Mouse (Mus musculus): ENCODE results near the gene Irf5.
"Not testable (repeated sequence)": the region's sequence is repeated elsewhere in the genome, so short reads cannot be mapped to it uniquely, and the experiment has no call there.

Gene Irf5

GRCm38 (mm10) chr6:29527361-29528164 is 1.1 kb downstream of the Irf5 start:
- DNase-seq (ENCODE audit: low read depth) = peak; percentile 45

GRCm38 (mm10) chr6:29528165-29528505 is 1.7 kb downstream of the Irf5 start:
- no peak for DNase-seq (ENCODE audit: low read depth)

- peak; percentile 53 for DNase-seq (ENCODE audit: low read depth)
Observed at GRCm38 (mm10) chr6:29528561-29529443, 2.4 kb downstream of the Irf5 start.

- peak; percentile 19 for DNase-seq (ENCODE audit: low read depth)
Observed at GRCm38 (mm10) chr6:29529444-29529820, 3.0 kb downstream of the Irf5 start.

GRCm38 (mm10) chr6:29530050-29530449 is 3.6 kb downstream of the Irf5 start:
- DNase-seq (ENCODE audit: low read depth) = peak; percentile 20

GRCm38 (mm10) chr6:29535316-29535715 is 8.9 kb downstream of the Irf5 start:
- no peak for DNase-seq (ENCODE audit: low read depth)

- DNase-seq (ENCODE audit: low read depth) = no peak
Observed at GRCm38 (mm10) chr6:29536651-29537193, 10.3 kb downstream of the Irf5 start.

- DNase-seq (ENCODE audit: low read depth) = no peak
Observed at GRCm38 (mm10) chr6:29537221-29537620, 10.8 kb downstream of the Irf5 start.

- DNase-seq (ENCODE audit: low read depth) = no peak
Observed at GRCm38 (mm10) chr6:29539502-29539901, 13.1 kb downstream of the Irf5 start.

- DNase-seq (ENCODE audit: low read depth) = no peak
Observed at GRCm38 (mm10) chr6:29540223-29540622, 13.8 kb downstream of the Irf5 start.

- DNase-seq (ENCODE audit: low read depth) = no peak
Observed at GRCm38 (mm10) chr6:29540956-29541355, 14.5 kb downstream of the Irf5 start.

GRCm38 (mm10) chr6:29545611-29546010 is 19.2 kb downstream of the Irf5 start:
- no peak for DNase-seq (ENCODE audit: low read depth)

GRCm38 (mm10) chr6:29547582-29547981 is 21.2 kb downstream of the Irf5 start:
- no peak for DNase-seq (ENCODE audit: low read depth)

GRCm38 (mm10) chr6:29548086-29548485 is 21.7 kb downstream of the Irf5 start:
- no peak for DNase-seq (ENCODE audit: low read depth)

- no peak for DNase-seq (ENCODE audit: low read depth)
Observed at GRCm38 (mm10) chr6:29552526-29552925, 26.1 kb downstream of the Irf5 start.

- no peak for DNase-seq (ENCODE audit: low read depth)
Observed at GRCm38 (mm10) chr6:29557112-29557511, 30.7 kb downstream of the Irf5 start.

GRCm38 (mm10) chr6:29576388-29576787 is 50.0 kb downstream of the Irf5 start:
- not testable (repeated sequence) for DNase-seq (ENCODE audit: low read depth)

GRCm38 (mm10) chr6:29580770-29581169 is 54.3 kb downstream of the Irf5 start:
- DNase-seq (ENCODE audit: low read depth) = no peak

GRCm38 (mm10) chr6:29581202-29581601 is 54.8 kb downstream of the Irf5 start:
- DNase-seq (ENCODE audit: low read depth) = no peak

Data from naive thymus-derived CD4-positive, alpha-beta T cell, adult 2 months (primary cell).